Mouse (Mus musculus) erythroblast, embryonic 14.5 days (primary cell): ENCODE measurements around the gene Dmwd. TPM values are rescaled to one million over a fixed set of nuclear protein-coding genes. Genes with fewer than 3 reads are reported as not detected.

ENCODE experiments used
- H3K27me3 ChIP-seq: 2 replicates; pipeline ENCODE4 v1.6.1; 2012; ENCODE audit warnings: inconsistent platforms; ENCODE audit not compliant: control insufficient read depth
- H3K36me3 ChIP-seq: 2 replicates; pipeline ENCODE4 v1.6.1; 2012; ENCODE audit warnings: mild to moderate bottlenecking, inconsistent platforms; ENCODE audit not compliant: control insufficient read depth
- H3K4me1 ChIP-seq: 2 replicates; pipeline ENCODE4 v1.6.1; 2012; ENCODE audit warnings: inconsistent platforms; ENCODE audit not compliant: control insufficient read depth
- H3K4me3 ChIP-seq: replicated peaks from 2 replicates; pipeline ENCODE3; 2012; ENCODE audit warnings: moderate library complexity, mild to moderate bottlenecking, inconsistent platforms
- H3K9me3 ChIP-seq: 2 replicates; pipeline ENCODE4 v1.6.1; 2012; ENCODE audit warnings: low read length, inconsistent platforms, mixed read lengths; ENCODE audit not compliant: control insufficient read depth
- GATA1 ChIP-seq: IDR thresholded peaks from 2 replicates; pipeline ENCODE4 v1.6.1; 2012; ENCODE audit warnings: low read length, inconsistent platforms, mixed read lengths
- TAL1 ChIP-seq: IDR thresholded peaks from 3 replicates; pipeline ENCODE4 v1.6.1; 2012; ENCODE audit warnings: low read length, inconsistent platforms, mixed read lengths
- polyA plus RNA-seq: library from polyadenylated mRNA; stranded (reverse); fragments of >175 nt; gene quantifications from 2 replicates; pipeline ENCODE4 v1.2.3, GENCODE M21; 2012

Gene Dmwd
- polyA plus RNA-seq, 1 experiment = 8.5 TPM

- TF ChIP-seq GATA1 = no peak
- TF ChIP-seq TAL1 = no peak
- Histone ChIP-seq H3K9me3 (no peaks in the 10 kb centered on the region), H3K36me3 (peaks cover 3% of the 10 kb centered on the region; the same call in 1 of the 2 replicates), H3K27me3 (peaks cover 53% of the 10 kb centered on the region), H3K4me3 (no peak overlapping the region), H3K4me1 (peaks cover 55% of the 10 kb centered on the region)
These were observed 21.2 kb downstream of the Dmwd start for GRCm38 (mm10) chr7:19097217-19097616.

- peaks cover 49% of the 10 kb centered on the region for H3K4me1 ChIP-seq
- no peak overlapping the region for H3K4me3 ChIP-seq
- TF ChIP-seq TAL1 = no peak
- no peak for TF ChIP-seq GATA1
These were observed 21.8 kb downstream of the Dmwd start for GRCm38 (mm10) chr7:19097863-19098262.

GRCm38 (mm10) chr7:19098811-19099210 is 22.8 kb downstream of the Dmwd start:
- no peak for TF ChIP-seq GATA1
- no peak for TF ChIP-seq TAL1
- peaks cover 46% of the 10 kb centered on the region for H3K27me3 ChIP-seq

More at GRCm38 (mm10) chr7:19097863-19098262, 21.8 kb downstream of the Dmwd start:
- H3K27me3 ChIP-seq = peaks cover 47% of the 10 kb centered on the region
- peaks cover 3% of the 10 kb centered on the region; the same call in 1 of the 2 replicates for H3K36me3 ChIP-seq
- H3K9me3 ChIP-seq = no peaks in the 10 kb centered on the region

GRCm38 (mm10) chr7:19100290-19100689 is 24.3 kb downstream of the Dmwd start:
- peaks cover 25% of the 10 kb centered on the region for H3K4me1 ChIP-seq
- no peak overlapping the region for H3K4me3 ChIP-seq
- peaks cover 38% of the 10 kb centered on the region for H3K27me3 ChIP-seq
- no peaks in the 10 kb centered on the region for H3K9me3 ChIP-seq
- H3K36me3 ChIP-seq = peaks cover 3% of the 10 kb centered on the region; the same call in 1 of the 2 replicates
- TF ChIP-seq GATA1 = no peak
- no peak for TF ChIP-seq TAL1

More at GRCm38 (mm10) chr7:19098811-19099210, 22.8 kb downstream of the Dmwd start:
- no peaks in the 10 kb centered on the region for H3K9me3 ChIP-seq
- peaks cover 39% of the 10 kb centered on the region for H3K4me1 ChIP-seq
- H3K36me3 ChIP-seq = peaks cover 3% of the 10 kb centered on the region; the same call in 1 of the 2 replicates
- H3K4me3 ChIP-seq = no peak overlapping the region

GRCm38 (mm10) chr7:19103741-19104140 is 27.7 kb downstream of the Dmwd start:
- Histone ChIP-seq H3K4me3 (no peak overlapping the region), H3K36me3 (no peaks in the 10 kb centered on the region), H3K27me3 (peaks cover 16% of the 10 kb centered on the region), H3K9me3 (no peaks in the 10 kb centered on the region), H3K4me1 (no peaks in the 10 kb centered on the region)
- TF ChIP-seq GATA1 (no peak), TAL1 (no peak)

GRCm38 (mm10) chr7:19104486-19104885 is 28.5 kb downstream of the Dmwd start:
- Histone ChIP-seq H3K9me3 (no peaks in the 10 kb centered on the region), H3K36me3 (no peaks in the 10 kb centered on the region), H3K27me3 (peaks cover 13% of the 10 kb centered on the region), H3K4me1 (no peaks in the 10 kb centered on the region), H3K4me3 (no peak overlapping the region)
- TF ChIP-seq TAL1 (no peak), GATA1 (no peak)

GRCm38 (mm10) chr7:19107436-19107835 is 31.4 kb downstream of the Dmwd start:
- no peak for TF ChIP-seq TAL1
- TF ChIP-seq GATA1 = no peak
- no peak overlapping the region for H3K4me3 ChIP-seq
- H3K4me1 ChIP-seq = no peaks in the 10 kb centered on the region
- H3K36me3 ChIP-seq = no peaks in the 10 kb centered on the region
- no peaks in the 10 kb centered on the region for H3K9me3 ChIP-seq
- peaks cover 17% of the 10 kb centered on the region for H3K27me3 ChIP-seq

- TF ChIP-seq TAL1 (no peak), GATA1 (no peak)
- Histone ChIP-seq H3K4me1 (no peaks in the 10 kb centered on the region), H3K9me3 (no peaks in the 10 kb centered on the region), H3K27me3 (peaks cover 20% of the 10 kb centered on the region), H3K4me3 (no peak overlapping the region), H3K36me3 (no peaks in the 10 kb centered on the region)
These were observed 33.5 kb downstream of the Dmwd start for GRCm38 (mm10) chr7:19109565-19109964.

GRCm38 (mm10) chr7:19118028-19118771 is 42.2 kb downstream of the Dmwd start, which contains the start of gene Gm4969:
Gene Gm4969, minus strand, starts transcription at chr7:19118368.
- peaks cover 13% of the 10 kb centered on the region for H3K9me3 ChIP-seq
- H3K4me3 ChIP-seq = peak within 1 kb of the TSS; percentile 77
- TF ChIP-seq TAL1 (no peak), GATA1 (no peak)
- peaks cover 12% of the 10 kb centered on the region for H3K27me3 ChIP-seq
- peaks cover 36% of the 10 kb centered on the region for H3K4me1 ChIP-seq
- no peaks in the 10 kb centered on the region; the same call in 1 of the 2 replicates for H3K36me3 ChIP-seq

- Histone ChIP-seq H3K4me1 (peaks cover 36% of the 10 kb centered on the region), H3K4me3 (peak overlapping the region; percentile 77), H3K9me3 (peaks cover 13% of the 10 kb centered on the region), H3K27me3 (peaks cover 12% of the 10 kb centered on the region), H3K36me3 (no peaks in the 10 kb centered on the region; the same call in none of the 2 replicates)
- TF ChIP-seq GATA1 (no peak), TAL1 (no peak)
These were observed 43.1 kb downstream of the Dmwd start for GRCm38 (mm10) chr7:19119083-19119482.
